Mouse (Mus musculus) liver, embryonic 14 days (tissue): ENCODE results near the gene Zc3h12b. TPM values are rescaled to one million over a fixed set of nuclear protein-coding genes. Genes with fewer than 3 reads are reported as not detected.

Source experiments
- polyA plus RNA-seq: library from polyadenylated mRNA; depleted of rRNA; stranded (reverse); fragments of >200 nt; gene quantifications from 2 replicates; pipeline ENCODE4 v1.2.3, GENCODE M21; 2012; rRNA removed

Gene Zc3h12b
- 0.06 TPM in 2 replicates for polyA plus RNA-seq

GRCm38 (mm10) chrX:95711227-95712111 lies at the start of gene Zc3h12b:
Gene Zc3h12b (plus strand): TSS chrX:95711678.

GRCm38 (mm10) chrX:95956497-95957293 lies 245.2 kb downstream of the Zc3h12b start, which contains the start of gene Las1l:
Gene Las1l (minus strand): TSS chrX:95956962.

Other genes starting within 250 kb of the Zc3h12b start
- 0.02 TPM in 1 of 2 replicates, not detected in the other for gene Asb12, start 153.7 kb upstream of the Zc3h12b start, polyA plus RNA-seq
- not detected in 2 replicates for gene Pfn5, start 153.6 kb upstream of the Zc3h12b start, polyA plus RNA-seq
- gene Zc4h2, start 53.2 kb upstream of the Zc3h12b start, polyA plus RNA-seq = 1.4 TPM in 2 replicates
- 14.7 and 15.5 TPM in 2 replicates for gene Las1l, start 245.3 kb downstream of the Zc3h12b start, polyA plus RNA-seq